Mouse (Mus musculus) MEL (cell line): ENCODE data around the gene Ccdc47. TPM values are rescaled to one million over a fixed set of nuclear protein-coding genes. Genes with fewer than 3 reads are reported as not detected.

Source experiments
- DNase-seq: peaks from one replicate; pipeline ENCODE4 v3.0.0; 2011; ENCODE audit warnings: low read depth, low spot score
- H3K27ac ChIP-seq: 2 replicates; pipeline ENCODE4 v1.5.1; 2012; ENCODE audit warnings: low read depth, mild to moderate bottlenecking, control low read depth, low read length, moderate library complexity; ENCODE audit not compliant: control insufficient read depth
- H3K27me3 ChIP-seq, 2 experiments: fragments of 150-350 bp in 1 of 2; sonication (generic) in 1 of 2; 2 replicates each; pipeline ENCODE4 v1.6.1; 2012; ENCODE audit warnings: low read length in 2 of 2, mild to moderate bottlenecking in 2 of 2, improper control_type of control experiment in 1 of 2, moderate library complexity in 1 of 2; ENCODE audit not compliant: insufficient read depth in 2 of 2, control insufficient read depth in 1 of 2
- H3K36me3 ChIP-seq, 2 experiments: 2 replicates each; pipeline ENCODE4 v1.6.1; 2012 to 2014; ENCODE audit warnings: low read length in 2 of 2, improper control_type of control experiment in 1 of 2, inconsistent platforms in 1 of 2, mild to moderate bottlenecking in 1 of 2; ENCODE audit not compliant: insufficient read depth in 2 of 2, control insufficient read depth in 1 of 2
- H3K4me1 ChIP-seq, 2 experiments: fragments of 150-350 bp in 1 of 2; sonication (generic) in 1 of 2; 2 replicates each; pipeline ENCODE4 v1.6.1; 2012; ENCODE audit warnings: low read length in 2 of 2, improper control_type of control experiment in 1 of 2, mild to moderate bottlenecking in 1 of 2; ENCODE audit not compliant: insufficient read depth in 2 of 2, control insufficient read depth in 1 of 2
- H3K4me3 ChIP-seq, 2 experiments: fragments of 150-350 bp in 1 of 2; sonication (generic) in 1 of 2; 2 replicates each; pipeline ENCODE4 v1.5.1; 2012; ENCODE audit warnings: low read depth in 2 of 2, low read length in 2 of 2, mild to moderate bottlenecking in 2 of 2, moderate library complexity in 2 of 2, control low read depth in 1 of 2, improper control_type of control experiment in 1 of 2; ENCODE audit not compliant: control insufficient read depth in 1 of 2, insufficient read depth in 1 of 2
- H3K79me2 ChIP-seq: 2 replicates; pipeline ENCODE4 v1.6.1; 2012; ENCODE audit warnings: mild to moderate bottlenecking, low read length, moderate library complexity; ENCODE audit not compliant: control insufficient read depth, poor library complexity, insufficient read depth
- H3K9ac ChIP-seq: 2 replicates; pipeline ENCODE4 v1.6.1; 2012; ENCODE audit warnings: low read depth, mild to moderate bottlenecking, control low read depth, low read length, moderate library complexity; ENCODE audit not compliant: control insufficient read depth, poor library complexity, severe bottlenecking
- H3K9me3 ChIP-seq: fragments of 150-350 bp; sonication (generic); replicated peaks from 2 replicates; pipeline ENCODE4 v1.6.1; 2012; ENCODE audit warnings: mild to moderate bottlenecking, low read length, improper control_type of control experiment, moderate library complexity; ENCODE audit not compliant: insufficient read depth
- BHLHE40 ChIP-seq: IDR thresholded peaks from 2 replicates; pipeline ENCODE4 v1.6.1; 2012; ENCODE audit warnings: low read depth, mild to moderate bottlenecking, inconsistent platforms, low read length, improper control_type of control experiment, borderline replicate concordance
- CHD1 ChIP-seq: IDR thresholded peaks from 2 replicates; pipeline ENCODE4 v1.6.1; 2012; ENCODE audit warnings: low read depth, mild to moderate bottlenecking, inconsistent platforms, low read length, improper control_type of control experiment
- CHD2 ChIP-seq: IDR thresholded peaks from 2 replicates; pipeline ENCODE4 v1.6.1; 2011; ENCODE audit warnings: low read length, improper control_type of control experiment
- CTCF ChIP-seq, 3 experiments: IDR thresholded peaks in 2 of 3; conservative IDR thresholded peaks in 1 of 3; 2 replicates each; pipeline ENCODE4 v1.5.1; 2011 to 2012; ENCODE audit warnings: low read length in 3 of 3, low read depth in 2 of 3, mild to moderate bottlenecking in 2 of 3, improper control_type of control experiment in 1 of 3, inconsistent platforms in 1 of 3, mixed read lengths in 1 of 3, moderate library complexity in 1 of 3; ENCODE audit not compliant: control insufficient read depth in 1 of 3, insufficient read depth in 1 of 3, poor library complexity in 1 of 3, severe bottlenecking in 1 of 3
- E2F4 ChIP-seq: IDR thresholded peaks from 2 replicates; pipeline ENCODE4 v1.6.1; 2011; ENCODE audit warnings: low read depth, low read length, improper control_type of control experiment, borderline replicate concordance
- ELF1 ChIP-seq: IDR thresholded peaks from 2 replicates; pipeline ENCODE4 v1.6.1; 2014; ENCODE audit warnings: low read depth, mild to moderate bottlenecking, inconsistent platforms, low read length, improper control_type of control experiment, moderate library complexity
- ETS1 ChIP-seq: IDR thresholded peaks from 2 replicates; pipeline ENCODE4 v1.6.1; 2012; ENCODE audit warnings: low read depth, mild to moderate bottlenecking, inconsistent platforms, low read length, improper control_type of control experiment, moderate library complexity
- GATA1 ChIP-seq: IDR thresholded peaks from 2 replicates; pipeline ENCODE4 v1.6.1; 2011; ENCODE audit warnings: low read depth, low read length, improper control_type of control experiment
- HCFC1 ChIP-seq: IDR thresholded peaks from 2 replicates; pipeline ENCODE4 v1.6.1; 2012; ENCODE audit warnings: low read depth, mild to moderate bottlenecking, inconsistent platforms, low read length, improper control_type of control experiment, moderate library complexity
- JUND ChIP-seq: IDR thresholded peaks from 2 replicates; pipeline ENCODE4 v1.6.1; 2011; ENCODE audit warnings: low read depth, mild to moderate bottlenecking, improper control_type of control experiment, low read length
- MAFK ChIP-seq: IDR thresholded peaks from 2 replicates; pipeline ENCODE4 v1.6.1; 2011; ENCODE audit warnings: low read depth, mild to moderate bottlenecking, low read length, improper control_type of control experiment, borderline replicate concordance
- MAX ChIP-seq: IDR thresholded peaks from 2 replicates; pipeline ENCODE4 v1.6.1; 2011; ENCODE audit warnings: low read length, improper control_type of control experiment
- MAZ ChIP-seq: IDR thresholded peaks from 2 replicates; pipeline ENCODE4 v1.6.1; 2012; ENCODE audit warnings: low read depth, mild to moderate bottlenecking, inconsistent platforms, low read length, improper control_type of control experiment
- MXI1 ChIP-seq: IDR thresholded peaks from 2 replicates; pipeline ENCODE4 v1.6.1; 2011; ENCODE audit warnings: mild to moderate bottlenecking, low read depth, low read length, improper control_type of control experiment
- NELFE ChIP-seq: IDR thresholded peaks from 2 replicates; pipeline ENCODE4 v1.6.1; 2011; ENCODE audit warnings: low read depth, low read length, improper control_type of control experiment
- POLR2A ChIP-seq, 2 experiments: IDR thresholded peaks; 2 replicates each; pipeline ENCODE4 v1.6.1; 2011 to 2012; ENCODE audit warnings: low read length in 2 of 2, mild to moderate bottlenecking in 2 of 2, control low read depth in 1 of 2, improper control_type of control experiment in 1 of 2, low read depth in 1 of 2, moderate library complexity in 1 of 2; ENCODE audit not compliant: control insufficient read depth in 1 of 2, insufficient read depth in 1 of 2, poor library complexity in 1 of 2
- POLR2AphosphoS2 ChIP-seq: IDR thresholded peaks from 2 replicates; pipeline ENCODE4 v1.6.1; 2011; ENCODE audit warnings: low read length, improper control_type of control experiment
- RAD21 ChIP-seq: IDR thresholded peaks from 2 replicates; pipeline ENCODE4 v1.6.1; 2011; ENCODE audit warnings: mild to moderate bottlenecking, low read depth, low read length, improper control_type of control experiment
- RCOR1 ChIP-seq: IDR thresholded peaks from 2 replicates; pipeline ENCODE4 v1.6.1; 2012; ENCODE audit warnings: low read depth, mild to moderate bottlenecking, inconsistent platforms, low read length, improper control_type of control experiment
- SMC3 ChIP-seq: IDR thresholded peaks from 2 replicates; pipeline ENCODE4 v1.6.1; 2011; ENCODE audit warnings: low read depth, low read length, improper control_type of control experiment
- TCF12 ChIP-seq: IDR thresholded peaks from 2 replicates; pipeline ENCODE4 v1.6.1; 2014; ENCODE audit warnings: low read depth, mild to moderate bottlenecking, inconsistent platforms, low read length, improper control_type of control experiment, moderate library complexity
- ZKSCAN1 ChIP-seq: IDR thresholded peaks from 2 replicates; pipeline ENCODE4 v1.6.1; 2012; ENCODE audit warnings: low read depth, mild to moderate bottlenecking, inconsistent platforms, low read length, improper control_type of control experiment, moderate library complexity
- ZNF384 ChIP-seq: IDR thresholded peaks from 2 replicates; pipeline ENCODE4 v1.6.1; 2012; ENCODE audit warnings: low read depth, mild to moderate bottlenecking, inconsistent platforms, low read length, improper control_type of control experiment
- polyA plus RNA-seq, 2 experiments: library from polyadenylated mRNA; stranded (reverse) in 1 of 2; unstranded in 1 of 2; fragments of >175 nt in 1 of 2; fragments of >200 nt in 1 of 2; gene quantifications; 2 replicates each; pipeline versions ENCODE4 v1.2.1 to v1.2.4; 2012; ENCODE audit warnings: low replicate concordance in 2 of 2, low read depth in 1 of 2; ENCODE audit not compliant: insufficient read length in 2 of 2, insufficient read depth in 1 of 2, missing spikeins in 1 of 2
- total RNA-seq: library from RNA; depleted of rRNA; stranded (reverse); fragments of 300-350 nt; gene quantifications from 2 replicates; pipeline ENCODE4 v1.2.3, GENCODE M21; 2012

Gene Ccdc47
- total and polyA plus RNA-seq, 3 experiments: 47.6 to 145 (median 51.6) TPM

DNA sequence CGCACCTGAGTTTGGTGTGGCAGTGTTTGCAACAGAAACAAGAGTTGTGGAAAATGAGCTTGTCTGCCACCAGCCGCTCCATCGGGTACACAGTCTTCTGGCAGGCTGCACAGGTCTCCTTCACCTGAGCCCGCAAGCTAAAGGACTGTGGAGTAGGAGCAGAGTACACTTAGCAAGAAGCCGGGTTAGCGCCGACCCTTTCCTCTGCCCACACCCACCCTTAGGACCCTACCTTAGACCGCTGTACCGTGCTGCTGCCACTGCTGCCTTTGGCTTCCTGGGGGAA lies 57.3 kb downstream of the Ccdc47 start:
- H3K4me3 ChIP-seq: peak overlapping the region; percentile 85 to 97
- peaks cover 0 to 4% of the 10 kb centered on the region in 2 experiments; a peak in 1 of 4 replicates for H3K36me3 ChIP-seq
- H3K27ac ChIP-seq: peak overlapping the region; percentile 83

DNA sequence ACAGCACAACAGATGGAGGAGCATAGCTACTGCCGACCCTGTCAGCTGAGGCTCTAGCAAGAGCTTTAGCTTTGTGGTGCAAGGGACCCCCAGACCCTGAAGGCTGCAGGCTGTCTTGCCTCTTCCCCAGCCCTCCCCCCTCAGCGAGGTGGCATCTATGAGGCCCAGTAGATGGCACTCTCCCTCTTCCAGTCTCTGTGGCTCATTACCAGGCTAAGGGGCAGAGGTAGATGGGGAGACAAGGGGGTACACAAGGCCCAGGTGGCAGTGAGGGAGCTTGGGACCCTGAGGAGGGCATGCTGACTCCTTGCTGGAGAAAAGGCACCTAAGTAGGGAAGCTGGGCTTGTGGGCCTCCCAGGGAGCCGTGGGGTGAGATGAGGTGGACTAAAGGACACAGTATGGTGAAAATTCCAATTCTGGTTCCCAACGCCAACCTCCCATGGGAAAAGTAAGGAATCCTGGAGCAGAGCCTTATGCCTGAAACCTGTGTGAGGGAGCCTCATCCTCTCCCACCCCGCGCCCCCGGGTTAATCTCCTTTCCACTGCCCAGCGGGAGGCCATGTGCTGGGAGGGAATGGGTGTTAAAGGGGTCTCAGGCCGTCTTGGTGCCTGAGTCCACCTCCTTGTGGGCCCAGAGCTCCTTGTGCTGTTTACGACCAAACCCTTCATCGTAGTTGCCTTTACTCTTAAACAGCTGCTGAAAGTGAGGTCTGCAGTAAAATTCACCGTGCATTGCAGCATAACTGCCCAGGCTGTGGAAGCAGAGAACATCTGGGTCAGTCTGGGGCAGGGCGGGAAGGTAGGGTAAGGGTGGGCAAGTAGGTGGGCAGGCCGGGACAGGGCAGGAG lies 57.8 kb downstream of the Ccdc47 start:
- peaks cover 0 to 4% of the 10 kb centered on the region in 2 experiments; a peak in 1 of 4 replicates for H3K36me3 ChIP-seq
- H3K9ac ChIP-seq: peak overlapping the region; percentile 92
- peak overlapping the region; percentile 85 to 97; a peak in 3 of 4 replicates for H3K4me3 ChIP-seq
- no peaks in the 10 kb centered on the region for H3K27me3 ChIP-seq
- H3K9me3 ChIP-seq: no peaks in the 10 kb centered on the region
- peak; percentile 46 for DNase-seq
- peaks cover 13% of the 10 kb centered on the region for H3K79me2 ChIP-seq
- TF ChIP-seq ELF1 (no peak), MAX (no peak), JUND (no peak), CHD1 (no peak), POLR2AphosphoS2 (no peak), E2F4 (no peak), RAD21 (peak; percentile 63), ZKSCAN1 (no peak), GATA1 (no peak), CTCF (IDR thresholded peaks at IDR 0.05 in 2 of 3, conservative IDR thresholded peaks at IDR 0.05 in 1 of 3; ENCODE audit: control insufficient read depth in 1 of 3, insufficient read depth in 1 of 3, low read depth in 2 of 3, low read length in 3 of 3, poor library complexity in 1 of 3, severe bottlenecking in 1 of 3) (peak; percentile 33 to 67 (median 65); a peak in 5 of 6 replicates), SMC3 (peak; percentile 56), ZNF384 (no peak), POLR2A (IDR thresholded peaks at IDR 0.05; ENCODE audit: control insufficient read depth in 1 of 2, insufficient read depth in 1 of 2, low read depth in 1 of 2, low read length in 2 of 2, poor library complexity in 1 of 2) (no peak), MAFK (no peak), HCFC1 (no peak), MAZ (peak; percentile 51; the same call in 1 of the 2 replicates)
- peaks cover 0 to 20% of the 10 kb centered on the region in 2 experiments; a peak in 2 of 4 replicates for H3K4me1 ChIP-seq
- H3K27ac ChIP-seq: peak overlapping the region; percentile 83

More for the DNA sequence above, 57.3 kb downstream of the Ccdc47 start:
- H3K9me3 ChIP-seq: no peaks in the 10 kb centered on the region
- peaks cover 13% of the 10 kb centered on the region for H3K79me2 ChIP-seq
- DNase-seq: no peak
- peaks cover 0 to 20% of the 10 kb centered on the region in 2 experiments; a peak in 2 of 4 replicates for H3K4me1 ChIP-seq
- no peaks in the 10 kb centered on the region for H3K27me3 ChIP-seq
- H3K9ac ChIP-seq: peak overlapping the region; percentile 92
- TF ChIP-seq RCOR1: no peak
- no peak for TF ChIP-seq BHLHE40
- TF ChIP-seq MAZ: no peak
- TF ChIP-seq TCF12: no peak
- no peak for TF ChIP-seq HCFC1
- TF ChIP-seq RAD21: no peak
- TF ChIP-seq MAX: no peak
- no peak for TF ChIP-seq MXI1
- no peak for TF ChIP-seq ETS1
- TF ChIP-seq SMC3: no peak
- TF ChIP-seq ELF1: no peak
- TF ChIP-seq CHD2: no peak
- no peak for TF ChIP-seq NELFE
